Mouse (Mus musculus) stomach, postnatal 0 days (tissue): ENCODE data around the gene Kif26a. TPM values are rescaled to one million over a fixed set of nuclear protein-coding genes. Genes with fewer than 3 reads are reported as not detected.

ENCODE experiments used
- ATAC-seq: fragments of 200-750 bp; cut with Nextera tagmentation; 2 replicates; pipeline ENCODE4 v1.8.0; 2017; ENCODE audit not compliant: low FRiP score, low TSS enrichment
- DNase-seq: peaks from one replicate; pipeline ENCODE4 v3.0.0-alpha.2; 2016; ENCODE audit warnings: low spot score
- H3K27ac ChIP-seq: fragments of 300-500 bp; sonication (generic); replicated peaks from 2 replicates; pipeline ENCODE4 v1.5.1; 2014; ENCODE audit warnings: mild to moderate bottlenecking, control low read depth
- H3K27me3 ChIP-seq: fragments of 300-500 bp; sonication (generic); 2 replicates; pipeline ENCODE4 v1.6.1; 2014; ENCODE audit warnings: low read length; ENCODE audit not compliant: control insufficient read depth, insufficient read depth
- H3K36me3 ChIP-seq: fragments of 300-500 bp; sonication (generic); 2 replicates; pipeline ENCODE4 v1.6.1; 2014; ENCODE audit warnings: low read length, mixed read lengths; ENCODE audit not compliant: control insufficient read depth, insufficient read depth
- H3K4me1 ChIP-seq: fragments of 300-500 bp; sonication (generic); replicated peaks from 2 replicates; pipeline ENCODE4 v1.6.1; 2014; ENCODE audit warnings: antibody characterized with exemption; ENCODE audit not compliant: control insufficient read depth, insufficient read depth
- H3K4me2 ChIP-seq: fragments of 300-500 bp; sonication (generic); replicated peaks from 2 replicates; pipeline ENCODE4 v1.6.1; 2014; ENCODE audit warnings: low read depth, mild to moderate bottlenecking, control low read depth, moderate library complexity
- H3K4me3 ChIP-seq: fragments of 300-500 bp; sonication (generic); 2 replicates; pipeline ENCODE4 v1.5.1; 2014; ENCODE audit warnings: low read depth, low read length, control low read depth
- H3K9ac ChIP-seq: fragments of 300-500 bp; sonication (generic); 2 replicates; pipeline ENCODE4 v1.6.1; 2014; ENCODE audit warnings: mild to moderate bottlenecking, low read length, control low read depth, mixed read lengths
- H3K9me3 ChIP-seq: fragments of 300-500 bp; sonication (generic); 2 replicates; pipeline ENCODE4 v1.6.1; 2016; ENCODE audit warnings: low read length; ENCODE audit not compliant: control insufficient read depth
- CTCF ChIP-seq: IDR thresholded peaks from 2 replicates; pipeline ENCODE4 v1.5.1; 2016; ENCODE audit warnings: antibody characterized with exemption, low read depth, mild to moderate bottlenecking, moderate library complexity
- EP300 ChIP-seq: optimal IDR thresholded peaks from 2 replicates; pipeline ENCODE3; 2016; ENCODE audit warnings: antibody characterized with exemption
- WGBS: fragments of 180-500 bp; shearing (Covaris S2); extraction: QIAGEN DNeasy Blood & Tissue Kit; methylation state at CpG from one replicate; pipeline ENCODE4 v1.1.7; 2014; 5-methylcytosine and 5-hydroxymethylcytosine counted together
- polyA plus RNA-seq: library from polyadenylated mRNA; unstranded; fragments of >200 nt; fragmentation: Nextera tagmentation; extraction: Ambion mirVana; gene quantifications from 2 replicates; pipeline ENCODE4 v1.2.1, GENCODE M21; 2015

Kif26a gene
- polyA plus RNA-seq, 1 experiment from 2014 or later = 0.75 TPM

GRCm38 (mm10) chr12:112126931-112127635 lies 18.9 kb upstream of the Kif26a start:
- DNase-seq (no peak), ATAC-seq (no peak)
- Histone ChIP-seq H3K4me1 (peaks cover 9% of the 10 kb centered on the region), H3K27ac (peak overlapping the region; percentile 82), H3K4me2 (no peak overlapping the region), H3K27me3 (no peaks in the 10 kb centered on the region), H3K9ac (no peak overlapping the region), H3K4me3 (no peak overlapping the region), H3K9me3 (no peaks in the 10 kb centered on the region), H3K36me3 (no peaks in the 10 kb centered on the region)
- TF ChIP-seq CTCF = peak; percentile 50
- no peak for TF ChIP-seq EP300
- WGBS = 58% methylated on average over 14 of the region's 14 CpGs

- no peaks in the 10 kb centered on the region for H3K9me3 ChIP-seq
- no peaks in the 10 kb centered on the region for H3K36me3 ChIP-seq
- no peak overlapping the region for H3K4me2 ChIP-seq
- DNase-seq (no peak), ATAC-seq (no peak)
- H3K27ac ChIP-seq = peak overlapping the region; percentile 94
- WGBS = 78% methylated on average over 4 of the region's 4 CpGs
- no peak for TF ChIP-seq EP300
- TF ChIP-seq CTCF = no peak
- H3K9ac ChIP-seq = no peak overlapping the region
- peaks cover 9% of the 10 kb centered on the region for H3K4me1 ChIP-seq
- H3K27me3 ChIP-seq = no peaks in the 10 kb centered on the region
- no peak overlapping the region for H3K4me3 ChIP-seq
These were observed 17.5 kb upstream of the Kif26a start for GRCm38 (mm10) chr12:112128526-112128925.

- no peak for DNase-seq
- H3K27ac ChIP-seq = peak overlapping the region; percentile 94
- peak overlapping the region; percentile 77; the same call in 1 of the 2 replicates for H3K4me2 ChIP-seq
- 49% methylated on average over 6 of the region's 6 CpGs for WGBS
- ATAC-seq = no peak
- H3K27me3 ChIP-seq = no peaks in the 10 kb centered on the region
- no peak overlapping the region for H3K9ac ChIP-seq
- no peaks in the 10 kb centered on the region for H3K36me3 ChIP-seq
- no peaks in the 10 kb centered on the region for H3K9me3 ChIP-seq
- peaks cover 9% of the 10 kb centered on the region for H3K4me1 ChIP-seq
- TF ChIP-seq EP300 (no peak), CTCF (no peak)
- H3K4me3 ChIP-seq = no peak overlapping the region
These were observed 16.6 kb upstream of the Kif26a start for GRCm38 (mm10) chr12:112129300-112129856.

- under 1% methylated on average over 60 of the region's 79 CpGs for WGBS
- TF ChIP-seq EP300 (no peak), CTCF (peak; percentile 14; the same call in 1 of the 2 replicates)
- no peaks in the 10 kb centered on the region for H3K36me3 ChIP-seq
- peak; percentile 92 for DNase-seq
- H3K4me1 ChIP-seq = peaks cover 9% of the 10 kb centered on the region
- H3K9me3 ChIP-seq = no peaks in the 10 kb centered on the region
- H3K27me3 ChIP-seq = no peaks in the 10 kb centered on the region
- ATAC-seq = peak; percentile 84
- H3K4me3 ChIP-seq = peak overlapping the region; percentile 71
- peak overlapping the region; percentile 76 for H3K9ac ChIP-seq
- H3K27ac ChIP-seq = peak overlapping the region; percentile 94
- peak overlapping the region; percentile 77 for H3K4me2 ChIP-seq
These were observed 15.7 kb upstream of the Kif26a start for GRCm38 (mm10) chr12:112130161-112130860.

- Histone ChIP-seq H3K4me2 (peak overlapping the region; percentile 77), H3K27me3 (no peaks in the 10 kb centered on the region), H3K27ac (peak overlapping the region; percentile 94), H3K9ac (peak overlapping the region; percentile 76), H3K9me3 (no peaks in the 10 kb centered on the region), H3K4me1 (peaks cover 9% of the 10 kb centered on the region), H3K36me3 (no peaks in the 10 kb centered on the region), H3K4me3 (peak overlapping the region; percentile 71)
- ATAC-seq (0 out of 2 replicates have a peak, but pooled peaks have one; percentile 22), DNase-seq (peak; percentile 53)
- no peak for TF ChIP-seq CTCF
- TF ChIP-seq EP300 = no peak
- 9% methylated on average over 31 of the region's 32 CpGs for WGBS
These were observed 15.1 kb upstream of the Kif26a start for GRCm38 (mm10) chr12:112130957-112131356.
